Mouse (Mus musculus): ENCODE measurements around the gene Zfp536.

Gene Zfp536

DNA sequence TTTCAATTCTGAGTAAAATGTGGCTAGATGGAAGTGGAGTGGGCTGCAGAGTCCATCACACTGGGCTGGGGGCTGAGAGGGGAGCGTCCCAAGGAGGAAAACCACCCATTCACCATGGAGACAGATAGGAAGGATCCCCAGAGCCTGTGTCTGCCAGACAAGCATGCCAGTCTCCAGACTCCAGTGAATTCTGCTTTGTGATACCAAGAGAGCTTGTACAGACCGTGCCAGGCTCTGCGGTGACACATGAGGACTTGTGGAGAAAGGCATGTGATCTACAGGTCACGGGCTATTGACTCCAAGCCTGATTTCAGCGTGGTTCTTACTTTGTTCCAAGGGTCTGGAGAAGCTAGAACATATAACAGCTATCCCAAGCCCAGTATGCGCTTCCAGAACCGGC is 230.5 kb downstream of the Zfp536 start:
- DNase-seq = no peak

- no peak for DNase-seq
Measured at GRCm38 (mm10) chr7:37531166-37531565, 242.3 kb downstream of the Zfp536 start.

- no peak for DNase-seq
Measured at GRCm38 (mm10) chr7:37528311-37528710, 245.1 kb downstream of the Zfp536 start.

DNA sequence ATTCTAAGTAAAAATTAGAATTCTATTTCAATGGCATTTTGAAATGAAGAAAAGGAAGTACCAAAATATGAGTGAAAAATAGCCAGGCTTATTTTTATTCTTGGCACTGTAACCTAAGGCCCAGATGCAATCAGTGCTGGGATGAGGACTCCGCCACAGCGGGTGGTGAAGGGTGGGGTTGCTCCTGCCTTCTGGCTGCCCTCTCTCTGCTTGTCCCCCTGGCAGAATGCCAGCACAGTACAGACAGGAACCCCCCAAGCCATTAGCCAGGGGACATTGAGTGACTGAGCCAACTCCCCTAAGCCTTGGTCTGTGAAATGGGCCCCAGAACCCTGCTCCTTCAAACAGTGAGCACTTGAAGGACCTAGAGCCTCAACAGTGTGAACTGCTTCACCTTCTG is 245.6 kb downstream of the Zfp536 start:
- no peak for DNase-seq

DNA sequence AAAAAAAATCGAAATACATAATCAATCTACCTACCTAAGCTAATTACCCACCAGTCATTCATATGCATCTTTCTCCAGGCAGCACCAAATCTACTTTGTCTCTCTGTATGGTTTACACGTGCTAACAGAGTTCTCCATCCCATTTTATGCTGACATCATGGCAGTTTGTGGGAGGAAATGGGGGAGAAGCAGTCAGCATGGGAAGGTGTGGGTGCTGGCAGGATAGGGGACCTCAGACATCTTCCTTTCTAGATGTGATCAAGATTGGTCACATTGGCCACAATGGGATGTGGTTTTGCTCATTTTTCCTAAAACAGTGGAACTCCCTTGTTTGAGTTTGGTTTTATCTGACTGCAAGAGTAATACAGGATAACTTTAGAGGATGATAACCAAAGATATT is 252.0 kb downstream of the Zfp536 start:
- DNase-seq = no peak

DNA sequence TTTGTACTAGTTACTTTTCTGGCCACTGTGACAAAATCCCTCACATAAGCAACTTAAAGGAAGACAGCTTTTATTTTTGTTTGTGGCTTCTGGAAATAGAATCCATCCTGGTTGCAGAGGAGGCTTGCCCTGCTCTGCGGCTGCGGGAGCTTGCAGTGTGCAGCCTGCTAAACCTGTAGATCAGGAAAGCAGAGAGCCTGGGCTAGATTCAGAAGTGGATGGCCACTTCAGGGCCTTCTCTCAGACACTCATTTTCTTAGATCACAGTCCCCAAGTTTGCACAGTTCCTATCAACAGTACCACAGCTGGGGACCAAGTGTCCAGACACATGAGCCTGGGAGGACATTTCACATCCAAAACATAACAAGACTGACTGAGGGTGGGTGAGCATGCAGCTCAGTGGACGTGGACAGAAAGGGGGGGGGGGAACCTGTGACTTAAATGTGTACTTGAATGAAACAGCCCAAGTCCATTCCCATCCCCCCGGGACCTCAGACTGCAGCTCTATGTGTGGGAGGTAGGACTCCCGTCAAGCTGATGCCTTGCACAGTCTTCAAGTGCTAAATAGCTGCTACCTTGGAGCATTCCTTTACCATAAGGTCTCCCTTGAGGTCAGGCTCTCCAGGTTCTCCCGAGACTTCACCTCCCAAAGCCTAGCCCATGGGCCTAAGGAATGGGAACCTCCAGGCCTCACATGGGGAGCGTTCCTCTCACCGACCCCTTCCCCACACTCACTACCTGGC is 262.3 kb downstream of the Zfp536 start:
- DNase-seq = no peak

DNA sequence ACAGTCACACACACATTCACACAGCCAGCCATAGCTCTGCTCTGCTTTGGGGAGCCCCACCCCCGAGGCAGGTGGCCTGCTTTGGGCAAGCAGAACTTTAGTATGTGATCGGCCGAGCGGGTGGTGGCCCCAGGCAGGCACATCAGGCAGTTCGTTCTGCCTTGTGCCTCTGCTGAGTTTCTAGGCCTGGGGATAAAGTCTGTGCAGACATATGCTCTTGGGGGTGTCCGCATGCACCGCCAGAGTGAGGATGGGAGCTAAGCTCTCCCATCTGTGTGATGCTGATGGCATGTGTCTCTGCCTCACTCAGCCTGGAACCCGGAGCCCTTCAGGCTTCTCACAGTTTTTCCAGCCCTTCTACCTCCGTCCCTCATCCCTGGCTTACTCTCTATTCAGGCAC is 263.7 kb downstream of the Zfp536 start:
- no peak for DNase-seq

DNA sequence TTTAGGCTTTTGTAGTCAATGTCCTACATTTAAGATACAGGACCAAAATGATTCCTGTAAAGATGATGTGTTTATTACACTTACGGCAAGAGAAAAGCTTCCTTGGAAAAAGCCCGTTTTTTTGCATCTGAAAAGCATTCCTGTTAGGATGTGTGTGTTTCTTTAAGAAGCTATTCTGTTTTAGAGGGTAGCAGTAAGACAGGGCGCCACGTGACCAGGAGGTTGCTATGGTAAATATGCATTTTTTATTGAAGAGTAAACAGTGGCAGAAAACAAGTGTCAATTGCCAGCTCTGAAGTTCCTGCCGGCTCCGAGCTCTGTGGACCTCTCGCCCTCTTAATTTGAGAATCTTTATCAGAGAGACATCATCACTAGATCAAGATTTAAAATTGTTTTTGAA is 267.9 kb downstream of the Zfp536 start:
- DNase-seq = no peak

- DNase-seq = no peak
Measured at GRCm38 (mm10) chr7:37505096-37505495, 268.3 kb downstream of the Zfp536 start.

GRCm38 (mm10) chr7:37498881-37499280 is 274.6 kb downstream of the Zfp536 start:
- DNase-seq = no peak

GRCm38 (mm10) chr7:37496491-37496890 is 276.9 kb downstream of the Zfp536 start:
- DNase-seq = no peak

DNA sequence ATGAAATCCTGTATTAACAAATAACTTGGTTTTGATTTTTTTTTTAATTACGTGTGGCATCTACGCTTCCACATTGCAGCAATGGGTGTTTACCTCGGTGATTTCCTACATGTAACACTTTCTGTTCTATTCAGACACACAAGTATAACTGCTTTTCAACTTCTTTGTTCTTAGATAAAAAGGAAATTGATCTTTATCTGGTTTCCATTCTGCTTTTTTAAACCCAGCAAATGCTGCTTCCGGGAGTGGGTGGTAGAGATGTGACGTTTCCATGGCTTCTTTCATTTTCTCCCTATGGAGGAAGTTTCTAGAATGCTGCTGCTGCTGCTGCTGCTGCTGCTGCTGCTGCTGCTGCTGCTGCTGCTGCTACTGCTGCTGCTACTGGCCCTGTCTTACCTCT is 283.1 kb downstream of the Zfp536 start:
- no peak for DNase-seq

DNA sequence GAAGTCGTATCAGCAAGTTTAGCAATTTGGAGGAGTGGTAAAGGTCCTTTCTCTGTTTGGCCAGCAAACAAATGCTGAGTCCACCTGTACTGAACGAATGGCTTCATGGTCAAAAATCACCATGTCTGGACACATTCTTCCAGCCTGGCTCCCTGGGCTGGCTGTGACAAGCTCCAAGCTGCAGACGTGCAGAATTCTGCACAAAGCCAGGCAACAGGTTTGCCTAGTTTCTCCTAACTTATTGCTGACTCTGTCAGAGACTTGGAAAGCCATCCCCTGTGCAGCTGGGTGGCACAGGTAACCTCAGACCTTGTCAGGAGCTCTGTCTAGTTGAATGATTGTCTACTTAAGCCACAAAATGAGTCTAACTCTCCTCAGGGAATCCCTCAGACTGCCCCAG is 288.5 kb downstream of the Zfp536 start:
- DNase-seq = no peak

DNA sequence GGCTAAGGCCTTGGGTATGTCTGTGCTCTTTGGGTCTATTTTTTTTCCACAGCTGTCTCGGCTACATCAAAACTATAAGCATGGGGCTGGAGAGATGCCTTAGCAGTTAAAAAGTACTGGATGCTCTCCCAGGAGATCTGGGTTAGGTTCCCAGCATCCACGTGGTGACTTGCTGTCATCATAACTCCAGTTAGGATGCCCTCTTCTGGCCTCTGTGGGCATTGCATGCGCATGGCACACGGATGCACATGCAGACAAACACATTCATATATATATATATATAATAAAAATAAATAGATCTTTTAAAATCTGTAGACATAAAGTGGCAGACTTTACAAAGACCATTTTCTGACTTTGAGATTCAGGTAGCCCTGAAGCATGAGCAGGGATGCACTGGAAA is 290.9 kb downstream of the Zfp536 start:
- DNase-seq = no peak

DNA sequence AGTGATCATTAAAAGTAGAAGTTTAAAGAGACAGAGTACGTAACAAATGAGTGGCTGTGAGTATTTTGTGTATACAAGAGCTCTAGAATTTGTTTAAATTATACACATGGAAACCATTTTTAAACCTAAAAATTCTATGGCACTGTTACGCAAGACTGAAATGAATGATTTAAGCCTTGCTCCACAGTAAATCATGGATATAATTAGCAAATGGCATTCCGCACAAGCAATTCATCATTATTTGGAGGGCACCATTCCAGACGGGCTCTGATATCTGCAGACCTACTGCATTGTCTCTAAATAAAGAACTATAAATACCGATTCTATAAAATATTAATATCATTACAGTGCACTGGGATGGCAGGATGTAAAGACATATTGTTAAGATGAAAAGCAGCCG is 292.3 kb downstream of the Zfp536 start:
- DNase-seq = no peak

GRCm38 (mm10) chr7:37477309-37477708 is 296.1 kb downstream of the Zfp536 start:
- no peak for DNase-seq

- no peak for DNase-seq
Measured at GRCm38 (mm10) chr7:37475485-37475884, 298.0 kb downstream of the Zfp536 start.

- DNase-seq = no peak
Measured at GRCm38 (mm10) chr7:37474284-37474683, 299.2 kb downstream of the Zfp536 start.

DNA sequence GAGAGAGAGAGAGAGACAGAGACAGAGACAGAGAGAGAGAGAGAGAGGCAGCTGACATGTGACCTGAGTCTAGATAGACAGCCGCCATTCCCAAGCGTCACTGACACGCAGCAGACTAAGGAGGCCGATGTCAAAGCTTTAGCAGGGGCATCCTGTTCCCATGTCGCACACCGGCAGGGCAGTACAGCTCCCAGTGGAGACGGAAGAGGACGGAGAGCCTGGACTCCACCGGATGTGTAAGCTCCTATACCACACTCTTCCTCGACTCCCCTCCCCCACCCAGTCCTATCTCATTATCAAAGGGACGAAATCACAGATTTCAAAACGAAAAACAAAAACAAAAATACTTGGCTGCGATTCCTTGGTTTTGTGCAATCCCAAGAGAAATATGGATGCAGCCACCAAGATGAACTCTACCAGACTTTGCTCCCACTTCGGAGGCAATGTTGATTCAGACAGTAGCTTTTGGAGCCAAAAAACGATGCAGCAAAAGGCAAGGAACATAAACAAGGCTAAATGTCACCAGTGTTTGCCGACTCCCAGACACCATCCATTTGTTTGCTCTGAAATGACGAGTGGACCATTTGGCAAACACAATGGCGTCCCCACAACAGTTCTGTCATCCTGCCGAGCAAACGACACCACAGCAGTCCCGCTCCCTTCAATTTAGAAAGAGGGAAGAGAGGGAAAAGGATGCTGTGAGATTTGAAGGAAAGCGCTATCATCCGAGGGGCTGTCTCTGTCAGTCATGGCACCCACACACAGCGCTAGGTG is 299.9 kb downstream of the Zfp536 start:
- no peak for DNase-seq

GRCm38 (mm10) chr7:37471726-37472125 is 301.7 kb downstream of the Zfp536 start:
- DNase-seq = no peak

GRCm38 (mm10) chr7:37466477-37467243 is 306.8 kb downstream of the Zfp536 start:
- no peak for DNase-seq

DNA sequence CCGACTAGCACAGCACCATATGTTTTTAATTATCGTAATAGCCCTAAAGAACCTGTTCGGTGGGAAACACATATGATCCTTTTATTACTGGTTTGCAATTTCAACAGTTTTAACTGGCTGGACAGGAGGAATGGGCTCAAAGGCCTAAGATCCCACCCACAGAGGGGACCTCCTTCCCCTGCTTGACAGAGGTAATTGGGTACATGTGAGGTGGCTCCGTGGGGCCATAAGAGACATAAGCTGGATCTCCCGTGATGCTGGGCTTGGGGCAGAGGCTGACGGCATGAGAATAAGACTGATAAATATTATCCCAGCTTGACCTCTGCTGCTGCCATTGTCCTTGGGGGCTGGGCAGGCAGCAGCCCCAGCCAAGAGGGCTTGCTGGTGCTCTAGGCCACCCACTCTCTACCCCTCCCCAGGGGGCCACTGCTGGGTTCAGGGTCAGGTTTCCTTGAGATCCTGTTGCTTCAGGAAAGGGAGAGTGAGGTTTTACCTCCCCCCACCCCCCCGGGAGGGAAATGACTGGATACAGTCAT is 309.2 kb downstream of the Zfp536 start:
- no peak for DNase-seq

- no peak for DNase-seq
Measured at GRCm38 (mm10) chr7:37447523-37447922, 325.9 kb downstream of the Zfp536 start.

All from right cerebral cortex, postnatal 25 days (tissue).